Mouse (Mus musculus) lung, postnatal 0 days (tissue): ENCODE measurements around the gene Cdc26.

Experiments
- CTCF ChIP-seq: IDR thresholded peaks from 2 replicates; pipeline ENCODE4 v1.5.1; 2016; ENCODE audit warnings: antibody characterized with exemption, mild to moderate bottlenecking
- EP300 ChIP-seq: IDR thresholded peaks from 2 replicates; pipeline ENCODE4 v1.6.1; 2016; ENCODE audit warnings: antibody characterized with exemption, mild to moderate bottlenecking, control low read depth

DNA sequence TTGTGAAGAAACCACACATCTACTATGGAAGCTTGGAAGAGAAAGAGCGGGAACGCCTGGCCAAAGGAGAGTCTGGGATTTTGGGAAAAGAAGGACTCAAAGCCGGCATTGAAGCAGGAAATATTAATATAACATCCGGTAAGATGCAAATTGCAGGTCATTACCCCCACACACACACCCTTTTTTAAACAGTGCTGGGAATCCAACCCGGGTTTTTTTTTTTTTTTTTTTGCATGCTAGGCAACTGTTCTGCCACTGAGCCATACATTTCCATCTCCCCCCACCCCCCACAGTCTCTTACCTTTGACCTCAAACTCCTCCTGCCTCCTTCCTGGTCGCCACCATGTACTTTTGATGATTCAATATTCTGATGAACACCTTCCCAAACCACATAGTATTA is 1.2 kb upstream of the Cdc26 start:
- TF ChIP-seq EP300 (no peak), CTCF (no peak)
